Mouse (Mus musculus) intestine, embryonic 15.5 days (tissue): Measurements from ENCODE around the gene Fam160a1. TPM values are rescaled to one million over a fixed set of nuclear protein-coding genes. Genes with fewer than 3 reads are reported as not detected.
A peak's percentile ranks its signal among the peaks of the same experiment; 100 is the strongest.

ENCODE experiments used
- ATAC-seq: fragments of 200-750 bp; cut with Nextera tagmentation; 2 replicates; pipeline ENCODE4 v1.8.0; 2017; ENCODE audit warnings: moderate TSS enrichment, moderate library complexity
- H3K27ac ChIP-seq: fragments of 300-500 bp; sonication (generic); 2 replicates; pipeline ENCODE4 v1.5.1; 2015; ENCODE audit warnings: mild to moderate bottlenecking, inconsistent platforms
- H3K27me3 ChIP-seq: fragments of 300-500 bp; sonication (generic); replicated peaks from 2 replicates; pipeline ENCODE4 v1.6.1; 2015; ENCODE audit warnings: inconsistent platforms
- H3K36me3 ChIP-seq: fragments of 300-500 bp; sonication (generic); 2 replicates; pipeline ENCODE4 v1.6.1; 2015; ENCODE audit warnings: inconsistent platforms
- H3K4me1 ChIP-seq: fragments of 300-500 bp; sonication (generic); replicated peaks from 2 replicates; pipeline ENCODE4 v1.6.1; 2015; ENCODE audit warnings: inconsistent platforms
- H3K4me2 ChIP-seq: fragments of 300-500 bp; sonication (generic); replicated peaks from 2 replicates; pipeline ENCODE4 v1.6.1; 2015; ENCODE audit warnings: mild to moderate bottlenecking, inconsistent platforms
- H3K4me3 ChIP-seq: fragments of 300-500 bp; sonication (generic); replicated peaks from 2 replicates; pipeline ENCODE4 v1.5.1; 2015; ENCODE audit warnings: inconsistent platforms
- H3K9ac ChIP-seq: fragments of 300-500 bp; sonication (generic); 2 replicates; pipeline ENCODE4 v1.6.1; 2015; ENCODE audit warnings: inconsistent platforms
- H3K9me3 ChIP-seq: fragments of 300-500 bp; sonication (generic); 2 replicates; pipeline ENCODE4 v1.6.1; 2016; ENCODE audit warnings: inconsistent platforms
- WGBS: fragments of 180-500 bp; shearing (Covaris S2); methylation state at CpG from one replicate; pipeline ENCODE4 v1.1.7; 2015; 5-methylcytosine and 5-hydroxymethylcytosine counted together
- polyA plus RNA-seq: library from polyadenylated mRNA; unstranded; fragments of >200 nt; fragmentation: Nextera tagmentation; extraction: Ambion mirVana; gene quantifications from 2 replicates; pipeline ENCODE4 v1.2.1, GENCODE M21; 2015

Fam160a1 gene
- polyA plus RNA-seq, 1 experiment from 2014 or later = 3.1 TPM

DNA sequence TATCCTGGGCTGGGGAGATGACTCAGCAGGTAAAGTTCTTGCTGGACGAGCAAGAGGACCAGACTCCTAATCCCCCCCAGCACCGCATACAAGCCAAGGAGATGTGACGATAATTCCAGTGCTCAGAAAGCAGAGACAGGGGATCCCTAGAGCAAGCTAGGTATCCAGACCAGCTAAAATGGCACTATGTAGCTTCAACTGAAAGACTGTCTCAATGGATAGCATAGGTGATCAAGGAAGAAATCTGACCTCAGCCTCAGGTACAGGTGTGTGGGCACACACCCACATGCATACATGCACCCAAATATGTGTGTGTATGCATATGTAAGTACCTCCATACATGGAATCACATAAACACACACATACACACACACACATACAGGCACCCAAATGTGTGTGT lies 91.1 kb downstream of the Fam160a1 start:
- WGBS = 75% methylated on average over 3 of the region's 3 CpGs

DNA sequence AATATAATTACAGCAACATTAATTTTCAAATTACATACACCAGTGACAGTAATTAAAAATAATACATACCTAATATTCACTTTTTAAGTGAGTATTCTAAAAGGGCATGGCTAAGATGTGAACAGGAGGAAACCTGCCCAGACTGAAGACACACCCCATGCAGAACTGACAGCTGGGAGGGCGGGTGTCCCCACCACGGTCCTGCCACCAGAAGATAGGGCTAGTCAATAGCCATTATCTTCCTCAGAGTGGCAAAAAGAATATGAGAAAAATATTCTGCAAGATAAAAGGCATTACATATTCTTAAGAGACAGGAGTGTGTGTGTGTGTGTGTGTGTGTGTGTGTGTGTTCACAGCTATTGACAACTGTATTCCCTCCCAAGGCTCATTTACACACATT lies 92.0 kb downstream of the Fam160a1 start:
- no peak overlapping the region for H3K4me2 ChIP-seq
- H3K9ac ChIP-seq = no peak overlapping the region
- H3K36me3 ChIP-seq = no peaks in the 10 kb centered on the region
- H3K27ac ChIP-seq = no peak overlapping the region
- no peaks in the 10 kb centered on the region for H3K4me1 ChIP-seq
- H3K4me3 ChIP-seq = no peak overlapping the region
- no peaks in the 10 kb centered on the region for H3K9me3 ChIP-seq
- no peaks in the 10 kb centered on the region for H3K27me3 ChIP-seq
- no peak; the same call in 1 of the 2 replicates for ATAC-seq
- WGBS = 65% methylated on average over 2 of the region's 2 CpGs

More for the DNA sequence above, 91.1 kb downstream of the Fam160a1 start:
- Histone ChIP-seq H3K4me1 (no peaks in the 10 kb centered on the region), H3K36me3 (no peaks in the 10 kb centered on the region), H3K27me3 (no peaks in the 10 kb centered on the region), H3K9me3 (no peaks in the 10 kb centered on the region), H3K27ac (no peak overlapping the region), H3K9ac (no peak overlapping the region), H3K4me3 (no peak overlapping the region), H3K4me2 (no peak overlapping the region)
- no peak for ATAC-seq

DNA sequence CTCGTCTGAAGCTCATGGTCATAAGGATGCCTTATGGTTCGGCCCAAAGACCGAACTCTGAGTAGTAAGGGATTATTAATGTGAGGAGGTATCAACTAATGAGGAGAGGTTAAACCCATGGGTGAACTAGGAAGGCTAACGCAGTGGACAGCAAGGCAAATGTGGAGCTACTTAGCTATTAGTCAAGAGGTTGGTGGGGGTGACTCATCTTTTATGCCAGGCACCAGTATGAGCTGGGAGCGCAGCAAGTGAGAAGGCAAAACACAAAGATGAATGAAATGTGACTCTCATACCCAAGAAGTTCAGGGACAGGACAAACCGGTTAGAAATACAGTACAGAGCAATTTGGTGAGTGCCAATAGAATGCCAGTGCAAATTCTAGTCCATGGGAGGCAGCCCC lies 94.5 kb downstream of the Fam160a1 start:
- H3K27ac ChIP-seq = no peak overlapping the region
- no peaks in the 10 kb centered on the region for H3K27me3 ChIP-seq
- WGBS = 85% methylated on average over 6 of the region's 6 CpGs
- H3K36me3 ChIP-seq = no peaks in the 10 kb centered on the region
- H3K4me2 ChIP-seq = no peak overlapping the region
- no peak overlapping the region for H3K9ac ChIP-seq
- no peak overlapping the region for H3K4me3 ChIP-seq
- no peaks in the 10 kb centered on the region for H3K9me3 ChIP-seq
- no peaks in the 10 kb centered on the region for H3K4me1 ChIP-seq
- no peak for ATAC-seq

DNA sequence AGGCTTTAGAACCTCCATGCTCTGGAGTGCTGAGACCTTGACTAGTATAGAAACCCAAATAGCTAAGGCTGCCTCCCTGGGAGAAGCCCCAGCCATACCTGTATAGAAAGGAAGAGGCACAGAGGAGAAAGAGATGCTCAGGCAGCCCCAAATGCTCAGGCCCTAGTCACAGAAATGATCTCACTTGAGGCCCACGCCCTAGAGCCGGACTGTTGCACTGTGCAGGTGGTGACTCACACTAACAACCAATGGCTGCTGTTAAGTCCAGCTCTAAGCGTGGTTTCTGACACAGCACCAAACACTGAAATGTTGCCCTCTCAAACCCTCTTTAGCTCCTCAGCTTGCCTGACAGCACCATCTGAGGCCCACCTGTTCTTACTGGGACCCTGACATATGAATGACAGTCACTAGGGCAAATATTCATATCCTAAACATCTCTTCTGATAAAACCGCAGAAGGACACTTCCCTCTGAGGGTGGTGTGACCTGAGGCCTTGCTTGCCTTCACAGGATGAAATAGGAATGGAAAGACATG lies 101.3 kb downstream of the Fam160a1 start:
- Histone ChIP-seq H3K27me3 (no peaks in the 10 kb centered on the region), H3K4me1 (no peaks in the 10 kb centered on the region), H3K27ac (no peak overlapping the region), H3K36me3 (no peaks in the 10 kb centered on the region), H3K4me2 (no peak overlapping the region), H3K4me3 (no peak overlapping the region), H3K9me3 (no peaks in the 10 kb centered on the region), H3K9ac (no peak overlapping the region)
- WGBS = 74% methylated on average over 4 of the region's 4 CpGs
- ATAC-seq = peak; percentile 71; the same call in 1 of the 2 replicates

DNA sequence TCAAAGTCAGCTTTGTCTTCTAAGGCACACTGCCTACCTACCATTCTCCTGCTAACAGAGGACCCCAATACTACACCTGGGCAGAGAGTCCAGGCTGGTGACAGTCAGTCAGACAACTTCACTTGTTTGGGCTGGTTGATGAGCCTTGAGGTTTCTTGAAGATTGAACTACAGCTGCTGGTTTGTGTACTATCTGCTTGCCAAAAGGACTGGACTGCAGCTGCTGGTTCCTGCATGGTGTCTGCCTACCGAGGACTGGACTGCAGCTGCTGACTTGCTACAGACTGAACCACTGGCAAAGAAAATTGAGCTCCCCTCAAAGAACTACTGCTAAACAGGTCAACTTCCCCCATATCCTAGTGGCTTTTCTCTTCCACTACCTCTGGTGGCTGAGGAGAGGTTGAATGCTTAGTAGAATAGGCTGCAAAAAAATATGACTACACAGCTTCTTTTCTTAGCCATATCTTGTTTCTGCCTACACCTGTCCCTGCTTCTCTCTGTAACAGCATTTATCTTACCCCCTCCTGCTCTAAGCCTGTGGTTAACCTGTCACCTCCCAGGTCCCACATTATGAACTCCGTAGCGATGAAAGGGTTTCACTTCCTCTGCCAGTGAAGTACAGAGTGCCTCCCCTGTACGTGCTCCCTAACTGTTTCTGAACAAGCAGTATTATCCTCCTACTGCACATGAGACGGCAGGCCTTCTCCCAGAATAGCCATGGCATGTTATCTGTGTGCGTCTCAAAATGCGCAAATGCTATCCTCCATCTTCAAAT lies 103.0 kb downstream of the Fam160a1 start:
- Histone ChIP-seq H3K4me2 (no peak overlapping the region), H3K27me3 (no peaks in the 10 kb centered on the region), H3K4me3 (no peak overlapping the region), H3K9me3 (no peaks in the 10 kb centered on the region), H3K36me3 (no peaks in the 10 kb centered on the region), H3K27ac (no peak overlapping the region), H3K4me1 (no peaks in the 10 kb centered on the region), H3K9ac (no peak overlapping the region)
- no peak for ATAC-seq
- 88% methylated on average over 7 of the region's 7 CpGs for WGBS

DNA sequence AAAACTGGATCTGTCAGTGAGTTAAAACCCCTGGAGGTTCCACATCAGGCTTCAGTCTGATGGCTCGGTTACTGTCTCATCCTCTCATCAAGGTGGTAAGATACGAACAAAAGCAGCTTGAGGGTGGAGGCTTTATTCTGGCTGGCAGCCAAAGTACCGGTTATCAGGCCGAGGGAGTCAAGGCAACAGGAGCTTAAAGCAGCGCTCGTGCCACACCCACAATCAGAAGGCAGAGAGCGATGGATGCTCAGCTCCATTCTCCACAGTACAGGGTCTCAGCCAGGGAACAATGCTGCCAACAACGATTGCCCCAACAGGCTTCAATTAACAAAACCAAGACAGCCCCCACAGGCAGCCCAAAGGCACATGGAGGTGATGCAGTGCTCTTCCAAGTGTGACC lies 106.4 kb downstream of the Fam160a1 start:
- no peaks in the 10 kb centered on the region for H3K36me3 ChIP-seq
- peak; percentile 65; the same call in 1 of the 2 replicates for ATAC-seq
- no peak overlapping the region for H3K4me3 ChIP-seq
- no peaks in the 10 kb centered on the region for H3K27me3 ChIP-seq
- no peaks in the 10 kb centered on the region for H3K4me1 ChIP-seq
- no peaks in the 10 kb centered on the region for H3K9me3 ChIP-seq
- no peak overlapping the region for H3K4me2 ChIP-seq
- H3K27ac ChIP-seq = no peak overlapping the region
- no peak overlapping the region for H3K9ac ChIP-seq
- 39% methylated on average over 8 of the region's 8 CpGs for WGBS

DNA sequence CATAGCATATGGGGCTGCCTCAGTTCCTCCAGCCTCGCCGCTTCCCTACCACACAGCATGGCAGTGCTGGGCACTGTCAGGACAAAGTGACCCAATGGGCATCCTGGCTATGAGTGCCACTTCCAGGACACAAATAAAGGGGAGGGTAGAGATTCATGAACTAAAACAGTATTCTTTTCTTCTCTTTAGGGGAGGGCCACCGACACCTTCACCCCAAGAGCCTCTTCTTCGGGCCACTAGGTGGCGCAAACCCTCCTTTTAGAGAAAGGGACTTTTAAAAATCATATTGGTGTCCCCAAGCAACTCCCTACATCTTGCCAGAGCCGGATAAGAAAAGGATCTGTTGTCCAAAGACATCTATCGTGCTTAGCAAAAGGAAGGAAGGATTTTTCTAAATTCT lies 109.7 kb downstream of the Fam160a1 start:
- WGBS = 43% methylated on average over 7 of the region's 7 CpGs
- no peaks in the 10 kb centered on the region for H3K9me3 ChIP-seq

DNA sequence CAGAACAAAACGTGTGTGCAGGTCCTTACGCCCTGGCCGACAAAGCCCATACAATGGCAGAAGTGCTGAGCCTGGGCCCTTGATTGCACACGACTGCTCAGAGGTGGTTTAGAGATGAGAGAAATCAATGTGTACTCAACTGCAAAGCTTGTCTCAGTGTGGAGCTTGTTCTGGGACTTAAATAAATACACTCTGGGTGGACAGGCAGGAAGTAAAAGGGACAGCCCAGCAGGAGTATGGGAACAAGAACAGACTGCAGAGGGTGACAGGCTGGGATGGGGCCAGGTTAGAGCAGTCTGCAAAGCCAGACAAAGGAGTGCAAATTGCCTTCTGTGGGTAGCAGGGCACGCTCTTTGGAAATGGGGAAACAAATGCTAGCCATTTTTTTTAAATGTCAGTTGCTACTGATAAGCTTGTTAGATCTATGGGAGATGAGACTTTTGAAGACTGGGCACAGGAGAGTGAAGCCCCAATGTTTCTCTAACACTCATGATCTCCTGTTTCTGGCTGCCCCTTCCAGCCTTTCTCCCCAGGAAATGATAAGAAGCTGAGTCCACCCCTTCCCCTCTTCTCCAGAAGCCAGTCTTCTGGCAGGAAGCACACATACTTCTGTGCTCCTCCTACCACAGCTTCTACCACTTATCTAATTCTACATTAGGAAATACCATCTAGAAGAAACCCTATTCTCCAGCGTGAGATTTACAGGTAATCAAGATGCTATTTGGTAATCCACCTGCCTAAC lies 113.8 kb downstream of the Fam160a1 start:
- H3K9ac ChIP-seq = no peak overlapping the region
- no peak overlapping the region for H3K4me3 ChIP-seq
- H3K4me1 ChIP-seq = no peaks in the 10 kb centered on the region
- no peak overlapping the region for H3K27ac ChIP-seq
- H3K4me2 ChIP-seq = no peak overlapping the region
- 50% methylated on average over 6 of the region's 6 CpGs for WGBS
- no peaks in the 10 kb centered on the region for H3K9me3 ChIP-seq
- H3K36me3 ChIP-seq = no peaks in the 10 kb centered on the region
- peak; percentile 65 for ATAC-seq
- no peaks in the 10 kb centered on the region for H3K27me3 ChIP-seq

More for the DNA sequence above, 109.7 kb downstream of the Fam160a1 start:
- H3K4me2 ChIP-seq = no peak overlapping the region
- H3K4me3 ChIP-seq = no peak overlapping the region
- no peak overlapping the region for H3K27ac ChIP-seq
- H3K9ac ChIP-seq = no peak overlapping the region
- H3K4me1 ChIP-seq = no peaks in the 10 kb centered on the region
- no peak; the same call in 1 of the 2 replicates for ATAC-seq
- H3K36me3 ChIP-seq = no peaks in the 10 kb centered on the region
- H3K27me3 ChIP-seq = no peaks in the 10 kb centered on the region

DNA sequence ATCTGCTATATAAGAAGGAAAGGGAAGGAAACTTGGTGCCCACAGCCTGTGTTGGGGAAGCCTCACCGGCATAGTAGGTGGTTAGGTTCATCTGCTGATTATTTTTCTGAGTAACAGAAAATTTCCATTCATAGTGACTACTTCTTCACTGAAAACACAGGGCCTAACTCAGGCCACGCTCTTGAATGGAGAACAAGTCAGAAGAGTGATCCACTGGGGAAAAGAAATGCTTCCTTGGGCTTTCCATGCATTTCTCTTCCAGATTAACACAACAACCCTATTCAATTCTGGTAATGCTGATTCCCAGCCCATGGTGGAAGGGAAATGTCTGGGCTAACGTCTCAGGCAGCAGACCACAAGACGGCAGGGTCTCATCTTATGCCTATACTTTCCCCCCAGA lies 118.6 kb downstream of the Fam160a1 start:
- Histone ChIP-seq H3K4me2 (no peak overlapping the region), H3K27ac (no peak overlapping the region), H3K36me3 (no peaks in the 10 kb centered on the region), H3K4me3 (no peak overlapping the region), H3K27me3 (no peaks in the 10 kb centered on the region), H3K9ac (no peak overlapping the region), H3K9me3 (no peaks in the 10 kb centered on the region), H3K4me1 (no peaks in the 10 kb centered on the region)
- no peak for ATAC-seq
- 82% methylated on average over 4 of the region's 4 CpGs for WGBS

DNA sequence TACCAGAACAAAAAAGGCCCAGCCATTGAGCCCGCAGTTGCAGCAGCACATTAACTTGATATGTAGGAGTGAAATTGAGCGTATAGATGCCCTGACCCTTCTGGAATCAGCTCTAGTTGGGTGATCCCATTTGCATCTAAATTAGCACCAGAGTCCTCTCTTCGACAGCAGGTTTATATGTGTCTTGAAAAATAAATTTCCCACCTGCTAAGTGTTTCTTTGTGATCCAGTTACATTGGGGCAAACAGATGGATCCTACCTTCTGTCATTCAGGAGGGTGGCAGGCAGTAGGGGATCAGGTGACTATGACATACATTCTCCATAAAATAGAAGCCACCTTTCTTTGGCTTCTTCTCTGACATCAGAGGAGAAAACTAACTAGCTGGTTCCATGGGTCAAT lies 122.0 kb downstream of the Fam160a1 start:
- Histone ChIP-seq H3K27me3 (no peaks in the 10 kb centered on the region), H3K9me3 (no peaks in the 10 kb centered on the region), H3K4me1 (no peaks in the 10 kb centered on the region), H3K4me3 (no peak overlapping the region), H3K36me3 (no peaks in the 10 kb centered on the region), H3K9ac (no peak overlapping the region), H3K4me2 (no peak overlapping the region), H3K27ac (no peak overlapping the region)
- 87% methylated on average over 3 of the region's 3 CpGs for WGBS
- no peak for ATAC-seq

DNA sequence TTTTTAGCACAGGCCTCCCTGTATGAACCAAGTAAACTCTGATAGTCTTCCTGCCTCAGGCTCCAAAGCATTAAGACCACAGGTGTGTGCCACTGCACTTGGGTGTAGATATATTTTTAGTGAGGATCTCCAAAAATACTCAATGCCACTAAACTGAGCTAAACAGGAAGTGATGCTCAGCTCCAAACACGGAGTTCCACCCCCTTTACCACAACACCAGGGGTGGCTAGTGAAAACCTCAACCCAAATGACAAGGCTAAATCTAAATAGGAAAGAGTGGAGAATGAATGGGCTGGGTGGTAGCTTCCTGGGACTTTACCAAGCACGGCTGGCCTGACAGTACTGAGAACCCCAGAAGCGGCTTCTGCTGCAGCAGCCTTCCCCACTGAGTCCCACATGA lies 124.1 kb downstream of the Fam160a1 start:
- H3K27me3 ChIP-seq = no peaks in the 10 kb centered on the region
- H3K9ac ChIP-seq = no peak overlapping the region
- no peaks in the 10 kb centered on the region for H3K9me3 ChIP-seq
- H3K4me3 ChIP-seq = no peak overlapping the region
- WGBS = 48% methylated on average over 3 of the region's 3 CpGs
- H3K4me2 ChIP-seq = no peak overlapping the region
- H3K27ac ChIP-seq = no peak overlapping the region
- no peaks in the 10 kb centered on the region for H3K4me1 ChIP-seq
- ATAC-seq = no peak
- no peaks in the 10 kb centered on the region for H3K36me3 ChIP-seq

DNA sequence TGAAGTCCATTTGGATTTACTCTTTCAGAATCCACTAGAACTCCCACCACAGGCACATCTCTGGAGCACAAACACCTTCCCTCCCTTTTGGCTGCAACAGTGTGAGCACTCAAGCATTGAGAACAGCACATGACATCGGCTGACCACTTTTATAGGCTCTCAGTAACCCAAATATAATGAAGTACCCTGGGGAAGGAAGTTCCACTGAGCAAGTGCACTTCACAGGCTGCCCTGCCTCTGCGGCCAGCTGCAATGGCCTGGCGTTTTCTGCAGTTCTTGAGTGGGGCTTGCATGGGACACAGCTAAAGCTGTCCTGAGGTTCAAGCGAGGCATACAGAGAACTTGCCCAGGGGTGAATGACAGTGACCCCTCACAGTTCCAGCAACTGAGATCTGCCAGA lies 126.0 kb downstream of the Fam160a1 start:
- no peak for ATAC-seq
- Histone ChIP-seq H3K27me3 (no peaks in the 10 kb centered on the region), H3K4me2 (no peak overlapping the region), H3K4me3 (no peak overlapping the region), H3K9me3 (no peaks in the 10 kb centered on the region), H3K36me3 (no peaks in the 10 kb centered on the region), H3K4me1 (no peaks in the 10 kb centered on the region), H3K9ac (no peak overlapping the region), H3K27ac (no peak overlapping the region)
- WGBS = 74% methylated on average over 4 of the region's 4 CpGs
